Mouse (Mus musculus) adrenal gland, adult 8-10 months (tissue): Measurements from ENCODE around the gene Atp6v0e. TPM values are rescaled to one million over a fixed set of nuclear protein-coding genes. Genes with fewer than 3 reads are reported as not detected.

Source experiments
- DNase-seq: peaks from one replicate; pipeline ENCODE4 v3.0.0; 2022
- total RNA-seq, 4 experiments: library from RNA; stranded (reverse); gene quantifications; 2 replicates each; pipeline ENCODE4 v1.2.4; 2022

Atp6v0e gene
- total RNA-seq, 4 experiments from 2014 or later, result 183 to 265 (median 234) TPM

GRCm38 (mm10) chr17:26640286-26640740 is 22.7 kb upstream of the Atp6v0e start:
- DNase-seq, result no peak

- DNase-seq, result no peak
Observed at GRCm38 (mm10) chr17:26643456-26643855, 19.6 kb upstream of the Atp6v0e start.

- DNase-seq, result no peak
Observed at GRCm38 (mm10) chr17:26643993-26644392, 19.0 kb upstream of the Atp6v0e start.

- no peak for DNase-seq
Observed at GRCm38 (mm10) chr17:26644509-26645410, 18.3 kb upstream of the Atp6v0e start.

- DNase-seq, result no peak
Observed at GRCm38 (mm10) chr17:26645411-26645854, 17.6 kb upstream of the Atp6v0e start.

- DNase-seq, result no peak
Observed at GRCm38 (mm10) chr17:26647283-26647682, 15.7 kb upstream of the Atp6v0e start.

- no peak for DNase-seq
Observed at GRCm38 (mm10) chr17:26649565-26649964, 13.5 kb upstream of the Atp6v0e start.

GRCm38 (mm10) chr17:26650451-26651363 is 12.3 kb upstream of the Atp6v0e start:
- DNase-seq, result no peak

GRCm38 (mm10) chr17:26658854-26659572 is 4.0 kb upstream of the Atp6v0e start:
- DNase-seq, result no peak

GRCm38 (mm10) chr17:26659573-26659915 is 3.5 kb upstream of the Atp6v0e start:
- no peak for DNase-seq

GRCm38 (mm10) chr17:26660192-26660912 is 2.7 kb upstream of the Atp6v0e start:
- peak; percentile 68 for DNase-seq

GRCm38 (mm10) chr17:26662204-26662603 is 827 bp upstream of the Atp6v0e start:
- no peak for DNase-seq

GRCm38 (mm10) chr17:26665600-26665999 is 2.6 kb downstream of the Atp6v0e start:
- no peak for DNase-seq

- no peak for DNase-seq
Observed at GRCm38 (mm10) chr17:26671268-26671667, 8.2 kb downstream of the Atp6v0e start.

- no peak for DNase-seq
Observed at GRCm38 (mm10) chr17:26675845-26676244, 12.8 kb downstream of the Atp6v0e start.

- peak; percentile 86 for DNase-seq
Observed at GRCm38 (mm10) chr17:26676252-26676615, 13.2 kb downstream of the Atp6v0e start.

- DNase-seq, result peak; percentile 41
Observed at GRCm38 (mm10) chr17:26676616-26677376, 13.8 kb downstream of the Atp6v0e start.

GRCm38 (mm10) chr17:26677711-26678637 is 14.9 kb downstream of the Atp6v0e start:
- DNase-seq, result no peak

- DNase-seq, result no peak
Observed at GRCm38 (mm10) chr17:26681276-26681675, 18.2 kb downstream of the Atp6v0e start.
